Mouse (Mus musculus) urinary bladder, postnatal 36 days (tissue): ENCODE measurements around the gene Rassf6.
A peak's percentile ranks its signal among the peaks of the same experiment; 100 is the strongest.
"Not testable (repeated sequence)": the region's sequence is repeated elsewhere in the genome, so short reads cannot be mapped to it uniquely, and the experiment has no call there.

Experiments
- DNase-seq, 2 experiments: peaks; one replicate each; pipeline ENCODE4 v3.0.0; 2022; ENCODE audit warnings: low spot score in 2 of 2, mixed read lengths in 1 of 2

Gene Rassf6

DNA sequence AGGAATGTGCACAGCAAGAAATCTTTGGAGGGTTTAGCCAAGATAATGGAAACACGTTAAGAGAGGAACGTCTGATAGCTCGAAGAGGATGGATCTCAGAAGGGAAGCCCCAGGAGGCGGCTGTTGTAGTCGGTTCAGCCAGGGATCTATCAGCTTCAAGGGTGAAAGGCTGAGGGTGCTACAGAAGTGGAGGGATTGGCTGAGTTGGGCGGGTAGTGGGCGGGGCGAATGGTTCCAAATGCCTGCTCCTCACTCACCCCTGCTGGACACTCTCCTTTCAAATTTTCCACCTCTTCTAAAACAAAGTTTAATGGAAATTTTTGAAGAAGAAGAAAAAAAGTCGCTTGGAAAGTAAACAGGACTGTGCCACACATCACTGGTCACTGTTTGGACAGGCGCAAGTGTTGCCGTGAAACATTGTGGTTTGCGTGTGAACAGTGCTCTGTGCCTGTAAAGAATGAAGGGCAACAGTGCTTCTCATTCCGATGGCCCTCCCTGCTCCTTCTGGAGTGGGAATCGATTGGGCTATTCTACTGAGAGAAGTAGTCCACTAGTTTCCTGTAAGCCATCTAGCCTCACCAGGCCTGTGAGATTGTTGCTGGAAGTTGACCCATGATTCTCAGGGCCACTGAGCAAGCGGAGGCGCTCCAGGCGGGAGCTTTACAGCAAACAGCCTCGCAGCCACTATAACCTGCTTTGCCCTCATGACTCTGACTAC, 15.6 kb downstream of the Rassf6 start:
- DNase-seq: no peak

DNA sequence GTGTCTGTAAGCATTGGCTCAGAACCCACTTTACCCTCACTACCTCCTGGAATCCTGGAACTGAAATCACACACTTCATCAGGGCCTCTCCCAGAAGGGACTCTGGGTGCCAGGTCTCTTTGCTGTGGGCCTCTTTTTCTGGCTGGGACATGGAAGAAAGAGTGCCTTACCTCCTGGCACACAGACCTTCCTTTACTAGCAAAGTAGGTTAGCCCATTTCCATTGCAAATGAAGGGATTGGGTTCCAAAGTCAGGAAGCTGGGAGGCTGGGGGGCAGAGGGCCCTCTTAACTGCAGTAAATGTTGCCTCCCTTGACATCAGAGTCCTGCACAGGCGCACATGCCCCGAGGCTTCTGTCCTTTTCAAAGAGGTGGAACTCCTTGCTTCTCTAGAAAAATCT, 17.2 kb downstream of the Rassf6 start:
- DNase-seq: no peak

GRCm38 (mm10) chr5:90621726-90622125, 18.7 kb downstream of the Rassf6 start:
- no peak for DNase-seq

DNA sequence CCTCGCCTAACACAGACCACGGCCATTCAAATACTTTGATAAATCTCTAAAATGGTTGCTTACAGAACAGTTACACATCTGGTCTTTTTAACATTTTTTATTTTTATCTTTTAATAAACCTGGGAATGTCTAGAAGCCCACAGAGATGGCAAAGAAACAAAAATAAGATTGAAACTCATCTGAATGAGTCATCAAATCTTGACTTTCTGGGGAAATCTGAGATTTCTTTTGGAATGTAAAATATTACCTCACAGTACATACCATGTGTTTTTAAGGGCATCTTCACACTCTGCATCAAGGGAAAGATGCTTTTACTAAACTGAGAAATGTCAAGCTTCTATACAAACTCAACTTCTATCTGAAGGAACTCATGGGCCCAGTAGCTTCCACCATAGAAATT, 19.1 kb downstream of the Rassf6 start:
- no peak for DNase-seq

DNA sequence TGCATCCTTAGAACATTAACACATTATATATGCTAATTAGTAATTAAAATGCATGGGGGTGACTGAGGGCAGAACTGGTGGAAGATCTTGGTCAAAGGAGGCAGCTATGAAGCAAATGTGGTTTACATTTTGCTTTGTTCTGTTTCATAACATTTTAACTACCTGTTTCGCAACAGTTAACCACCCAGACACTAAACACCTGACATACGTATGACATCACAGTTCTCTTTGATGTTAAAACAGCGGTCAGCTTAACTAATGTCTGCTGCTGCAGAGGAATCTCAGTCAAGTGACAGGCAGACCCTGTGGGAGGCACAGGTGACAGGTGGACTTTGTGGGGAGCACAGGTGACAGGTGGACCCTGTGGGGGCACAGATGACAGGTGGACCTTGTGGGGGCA, 22.6 kb downstream of the Rassf6 start:
- no peak for DNase-seq

DNA sequence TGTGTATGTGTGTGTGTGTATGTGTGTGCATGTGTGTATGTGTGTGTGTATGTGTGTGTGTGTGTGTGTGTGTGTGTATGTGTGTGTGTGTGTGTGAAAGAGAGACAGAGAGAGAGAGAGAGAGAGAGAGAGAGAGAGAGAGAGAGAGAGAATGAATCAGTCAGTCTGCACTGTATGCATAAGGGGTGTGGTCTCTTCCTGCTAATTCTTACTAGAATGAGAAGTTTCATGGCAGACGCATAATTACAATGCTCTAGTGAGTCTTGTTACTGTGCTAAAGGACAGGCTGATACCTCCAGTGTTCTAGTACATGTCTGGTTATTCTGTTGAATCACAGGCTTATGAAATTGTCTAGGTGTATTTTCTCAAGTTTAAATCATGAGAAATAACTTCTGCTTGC, 27.7 kb downstream of the Rassf6 start:
- DNase-seq: not testable (repeated sequence)

DNA sequence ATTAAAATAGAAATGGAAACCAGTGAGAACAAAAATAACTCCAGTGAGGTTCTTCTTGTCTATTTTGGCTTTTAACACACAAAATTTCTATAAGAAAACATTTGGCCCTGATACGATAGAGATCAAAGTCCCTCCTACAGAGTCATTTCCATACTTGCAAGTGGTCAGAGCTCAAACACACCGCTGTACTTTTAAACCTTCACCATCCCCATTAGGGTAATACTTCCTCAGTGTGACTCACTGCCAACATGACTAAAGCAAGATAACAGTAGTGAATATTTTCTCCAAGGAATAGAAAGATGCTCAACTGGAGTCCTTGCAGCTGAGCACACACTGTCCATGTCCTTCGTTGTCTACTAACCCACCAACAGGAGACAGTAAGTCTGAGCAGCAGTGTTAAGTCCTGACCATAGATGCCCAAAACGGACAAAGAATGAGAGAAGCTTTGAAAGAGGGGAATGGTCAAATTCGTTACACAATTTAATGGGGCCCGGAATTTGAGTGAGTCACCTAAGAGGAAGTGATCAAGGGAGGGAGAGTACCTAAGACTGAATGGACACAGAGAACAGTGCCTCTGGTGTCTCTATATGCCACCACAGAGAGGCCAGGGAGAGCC, 28.4 kb downstream of the Rassf6 start:
- no peak for DNase-seq

GRCm38 (mm10) chr5:90611388-90611787, 29.1 kb downstream of the Rassf6 start:
- DNase-seq: no peak

GRCm38 (mm10) chr5:90608906-90609305, 31.6 kb downstream of the Rassf6 start:
- peak in 1 of 2 experiments; percentile 39 for DNase-seq

GRCm38 (mm10) chr5:90603407-90603923, 37.0 kb downstream of the Rassf6 start:
- no peak for DNase-seq

DNA sequence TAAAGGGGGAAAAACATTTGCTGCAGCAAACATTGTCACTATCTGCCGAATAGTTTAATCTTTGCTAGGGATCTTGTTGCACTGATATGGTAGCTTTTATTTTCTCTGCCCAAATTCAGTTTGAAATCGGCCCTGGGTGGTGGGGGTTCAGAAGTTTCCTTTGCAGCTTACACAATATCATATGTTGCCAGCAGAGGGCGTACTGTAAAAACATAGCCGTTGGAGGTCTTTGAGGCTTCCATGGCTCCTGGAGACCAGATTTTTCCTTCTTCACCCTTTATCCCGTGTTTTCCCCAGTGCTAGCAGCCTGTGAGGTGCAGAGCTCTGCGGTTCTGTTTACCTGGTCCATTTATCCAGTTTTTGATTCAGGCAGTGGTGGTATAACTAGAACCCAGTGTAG, 39.0 kb downstream of the Rassf6 start:
- no peak for DNase-seq

DNA sequence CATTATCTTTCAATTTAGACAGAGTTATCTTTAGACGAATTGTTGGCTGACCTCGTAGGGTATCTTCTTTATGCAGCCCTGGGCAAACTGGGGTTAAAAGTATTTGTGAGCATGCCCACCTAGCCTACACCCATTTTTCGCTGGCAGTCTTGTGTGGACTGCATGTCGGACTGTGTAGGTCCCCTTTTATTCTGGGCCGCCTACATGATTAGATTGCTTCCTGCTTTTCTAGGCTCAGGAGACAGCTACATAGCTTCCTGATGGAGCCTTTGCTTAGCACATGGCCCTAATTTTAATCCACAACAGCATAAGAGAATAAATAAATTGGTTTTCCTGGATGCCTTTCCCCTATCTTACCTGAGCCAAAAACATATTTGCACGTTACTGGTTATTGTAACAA, 44.3 kb downstream of the Rassf6 start:
- DNase-seq: no peak

GRCm38 (mm10) chr5:90594945-90595344, 45.5 kb downstream of the Rassf6 start:
- DNase-seq: no peak

GRCm38 (mm10) chr5:90591936-90592335, 48.5 kb downstream of the Rassf6 start:
- DNase-seq: no peak

DNA sequence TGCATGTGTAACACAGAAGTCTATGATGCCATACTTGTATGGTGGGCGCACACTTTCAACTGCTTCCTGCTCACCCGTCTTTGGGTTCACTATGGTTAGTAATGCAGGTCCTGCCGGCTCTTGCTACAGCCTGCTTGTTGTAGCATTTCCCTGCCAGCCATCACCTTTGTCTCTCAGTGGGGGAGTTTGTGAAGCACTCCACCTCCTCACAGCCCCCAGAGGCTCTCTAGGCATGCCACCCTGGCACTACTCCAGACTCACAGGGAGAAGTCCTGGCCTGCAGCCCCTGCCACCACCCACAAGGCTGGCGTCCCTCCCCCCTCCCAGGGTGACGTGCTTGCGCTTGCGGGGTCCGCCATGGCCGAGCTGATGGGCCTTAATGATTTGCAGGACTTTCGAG, 49.8 kb downstream of the Rassf6 start:
- no peak for DNase-seq

DNA sequence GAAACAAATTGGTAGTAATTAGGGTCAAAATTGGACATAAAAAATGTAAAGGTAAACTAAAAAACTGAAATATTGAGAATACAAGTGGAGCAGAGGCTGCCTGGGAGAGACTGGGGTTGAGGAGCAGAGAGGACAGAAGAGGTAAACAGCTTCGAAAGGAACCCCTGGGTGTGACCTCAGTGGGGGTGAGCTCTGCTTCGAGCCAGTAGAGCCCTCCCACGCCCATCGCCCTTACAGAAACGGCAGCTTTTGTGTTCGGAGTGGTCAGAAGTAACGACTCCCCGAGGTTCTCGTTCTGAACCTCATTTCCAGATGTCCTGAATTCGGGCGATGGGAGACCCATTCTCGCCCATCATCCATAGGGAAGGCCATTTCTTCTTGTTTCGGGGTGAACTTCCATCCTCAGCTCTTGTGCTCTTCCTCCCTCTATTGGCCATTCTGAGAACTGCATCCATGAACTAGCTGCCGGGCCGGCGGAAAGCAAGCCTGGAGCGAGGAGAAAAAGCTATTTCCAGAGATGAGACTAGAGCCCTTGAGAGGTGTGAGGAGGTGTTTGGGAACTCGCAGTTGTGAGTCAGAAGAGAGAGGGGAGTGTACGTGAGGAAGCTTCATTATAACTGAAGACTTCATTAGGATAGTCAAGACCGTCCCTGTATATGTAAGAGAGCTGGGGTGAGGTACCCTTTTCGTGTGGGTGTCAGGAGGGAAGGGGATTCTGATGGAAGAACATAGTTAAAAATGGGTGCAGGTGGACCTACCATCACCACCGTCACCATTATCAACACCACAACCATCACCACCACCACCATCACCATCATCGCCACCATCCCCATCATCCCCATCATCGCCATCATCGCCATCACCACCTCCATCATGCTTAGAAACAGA, 51.5 kb downstream of the Rassf6 start:
- DNase-seq: peak; percentile 47 to 52

GRCm38 (mm10) chr5:90588104-90588503, 52.4 kb downstream of the Rassf6 start:
- no peak for DNase-seq

DNA sequence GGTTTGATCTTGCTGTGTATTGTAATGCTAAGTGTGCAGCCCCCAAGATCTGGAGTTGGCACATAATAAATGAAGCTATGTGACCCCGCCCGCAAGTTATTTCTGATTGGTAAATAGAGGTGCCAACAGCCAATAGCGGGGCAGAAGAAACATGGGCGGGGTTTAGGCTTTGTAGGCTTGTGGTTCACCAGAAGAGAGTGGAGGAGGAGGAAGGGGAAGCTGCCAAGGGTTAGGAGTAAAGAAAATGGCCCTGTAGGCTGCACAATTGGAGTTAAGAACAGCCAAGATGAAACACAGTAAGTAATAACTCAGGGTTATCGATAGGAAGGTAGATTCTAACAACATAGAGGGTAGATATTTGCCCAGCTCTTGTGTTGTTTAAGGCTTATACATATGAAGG, 53.9 kb downstream of the Rassf6 start:
- no peak for DNase-seq

- no peak for DNase-seq
These were observed 55.7 kb downstream of the Rassf6 start for GRCm38 (mm10) chr5:90584799-90585198.

- DNase-seq: no peak
These were observed 58.3 kb downstream of the Rassf6 start for GRCm38 (mm10) chr5:90582179-90582578.

DNA sequence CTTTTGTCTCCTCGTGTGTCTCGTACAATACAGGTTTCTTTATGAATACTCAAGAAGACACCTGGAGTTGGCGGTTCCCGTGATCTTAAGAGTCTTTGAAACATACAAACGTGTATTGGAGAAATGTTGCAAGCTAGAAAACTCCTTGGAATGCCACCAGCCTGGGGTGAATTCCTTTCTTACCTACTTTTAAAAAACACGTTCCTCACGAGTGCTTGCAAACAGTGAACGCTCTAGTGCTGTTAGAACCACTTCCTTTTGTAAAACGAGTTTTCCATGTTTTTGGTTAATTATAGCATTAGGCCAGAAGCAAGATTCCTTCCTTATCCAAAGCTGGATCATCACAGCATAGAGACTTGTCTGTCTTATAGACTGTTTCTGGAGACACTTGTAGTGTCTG, 60.9 kb downstream of the Rassf6 start:
- no peak for DNase-seq

- no peak for DNase-seq
These were observed 62.7 kb downstream of the Rassf6 start for GRCm38 (mm10) chr5:90577751-90578150.
